Mouse (Mus musculus): ENCODE measurements around the gene Cyp4f39. TPM values are rescaled to one million over a fixed set of nuclear protein-coding genes. Genes with fewer than 3 reads are reported as not detected.

The Cyp4f39 gene
- polyA plus RNA-seq, 2 experiments: 5.5 to 14.0 TPM

DNA sequence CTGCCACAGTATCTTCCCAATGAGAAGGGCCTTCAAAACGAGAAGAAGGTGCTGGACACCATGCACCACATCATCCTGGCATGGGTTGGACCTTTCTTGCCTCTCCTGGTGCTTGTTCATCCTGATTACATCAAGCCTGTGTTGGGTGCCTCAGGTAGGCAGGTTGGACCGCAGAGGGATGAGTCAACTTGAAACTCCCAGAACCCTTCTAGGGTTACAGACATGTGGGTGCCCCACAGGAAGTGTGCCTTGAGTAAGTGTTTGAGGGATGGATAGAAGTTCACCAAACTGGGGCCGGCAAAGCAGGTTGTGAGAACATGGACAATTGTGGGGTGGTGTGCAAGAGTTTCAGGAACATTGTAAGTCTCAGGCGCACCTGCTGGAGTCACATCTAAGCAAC is 18.3 kb downstream of the Cyp4f39 start:
- H3K4me3 ChIP-seq (replicated peaks; ENCODE audit: low read length): no peak overlapping the region
- H3K27me3 ChIP-seq (ENCODE audit: control insufficient read depth, insufficient read depth, low read length): no peaks in the 10 kb centered on the region
- ATAC-seq (ENCODE audit: low FRiP score, low read depth) (no peak), DNase-seq (ENCODE audit: low spot score) (no peak)
- no peak overlapping the region for H3K27ac ChIP-seq (replicated peaks; ENCODE audit: low read depth, low read length)
- H3K9me3 ChIP-seq (ENCODE audit: control insufficient read depth, low read length): no peaks in the 10 kb centered on the region
- H3K36me3 ChIP-seq (ENCODE audit: control insufficient read depth, insufficient read depth, low read length): no peaks in the 10 kb centered on the region
- no peak overlapping the region for H3K4me2 ChIP-seq (replicated peaks; ENCODE audit: low read depth, low read length, severe bottlenecking)
- no peak overlapping the region for H3K9ac ChIP-seq (ENCODE audit: low read depth, low read length, severe bottlenecking)
- no peaks in the 10 kb centered on the region for H3K4me1 ChIP-seq (ENCODE audit: control insufficient read depth, insufficient read depth, low read length)
- TF ChIP-seq POLR2A (IDR thresholded peaks at IDR 0.05; ENCODE audit: borderline replicate concordance, extremely low read depth, insufficient read depth, insufficient read length): no peak
- WGBS: 80% methylated on average over 4 of the region's 4 CpGs

DNA sequence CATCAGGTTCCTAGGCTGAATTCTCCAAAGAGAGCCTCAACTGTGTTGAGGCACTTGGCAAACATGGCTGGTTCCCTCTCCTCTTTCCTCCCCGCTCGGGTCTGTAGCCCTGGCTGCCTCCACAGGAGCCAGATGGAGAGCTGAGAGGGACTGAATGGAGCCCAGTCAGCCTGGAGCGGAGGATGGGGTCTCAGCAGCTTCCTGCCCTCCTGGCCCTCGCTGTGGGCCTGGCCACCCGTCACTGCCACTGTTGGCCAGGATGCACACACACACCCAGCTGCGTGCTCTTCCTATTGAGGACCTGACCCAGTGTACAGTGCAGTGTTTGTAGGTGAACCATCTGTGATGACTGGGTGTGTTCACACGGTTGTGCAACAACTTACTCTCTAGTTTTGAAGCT is 19.7 kb downstream of the Cyp4f39 start:
- Histone ChIP-seq H3K27ac (replicated peaks; ENCODE audit: low read depth, low read length) (no peak overlapping the region), H3K36me3 (ENCODE audit: control insufficient read depth, insufficient read depth, low read length) (no peaks in the 10 kb centered on the region), H3K4me1 (ENCODE audit: control insufficient read depth, insufficient read depth, low read length) (no peaks in the 10 kb centered on the region), H3K27me3 (ENCODE audit: control insufficient read depth, insufficient read depth, low read length) (no peaks in the 10 kb centered on the region), H3K4me3 (replicated peaks; ENCODE audit: low read length) (no peak overlapping the region), H3K9me3 (ENCODE audit: control insufficient read depth, low read length) (no peaks in the 10 kb centered on the region), H3K9ac (ENCODE audit: low read depth, low read length, severe bottlenecking) (no peak overlapping the region), H3K4me2 (replicated peaks; ENCODE audit: low read depth, low read length, severe bottlenecking) (no peak overlapping the region)
- no peak for DNase-seq (ENCODE audit: low spot score)
- TF ChIP-seq POLR2A (IDR thresholded peaks at IDR 0.05; ENCODE audit: borderline replicate concordance, extremely low read depth, insufficient read depth, insufficient read length): no peak
- ATAC-seq (ENCODE audit: low FRiP score, low read depth): no peak
- WGBS: 61% methylated on average over 7 of the region's 7 CpGs

DNA sequence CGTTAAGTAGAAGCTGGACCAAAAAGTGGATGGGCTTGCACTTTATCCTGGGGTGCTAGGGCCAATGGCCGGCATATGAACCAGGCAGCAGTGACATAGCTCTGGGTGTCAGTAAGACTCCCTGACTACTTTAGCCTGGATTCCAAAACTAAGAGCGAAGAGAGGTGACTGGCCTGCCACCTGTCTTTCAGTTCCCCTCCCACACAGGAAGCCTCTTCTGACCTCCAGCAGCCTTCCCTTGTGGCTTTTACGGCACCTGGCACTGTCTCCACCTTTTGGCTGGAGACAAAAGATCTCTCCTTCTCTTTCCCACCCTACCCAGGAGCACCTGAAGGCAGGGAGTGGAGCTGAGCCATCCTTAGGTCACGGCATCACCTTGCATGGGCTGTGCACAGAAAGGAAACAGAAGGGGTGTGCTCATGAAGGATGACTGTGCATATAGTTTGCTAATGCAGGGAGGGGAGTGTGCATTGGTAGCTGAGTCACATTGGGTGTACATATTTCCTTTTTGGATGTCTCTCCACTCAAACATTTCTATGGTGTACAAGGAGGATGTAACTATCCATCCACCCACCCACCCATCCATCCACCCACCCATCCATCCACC is 22.5 kb downstream of the Cyp4f39 start:
- H3K4me2 ChIP-seq (replicated peaks; ENCODE audit: low read depth, low read length, severe bottlenecking): no peak overlapping the region
- no peak overlapping the region for H3K4me3 ChIP-seq (replicated peaks; ENCODE audit: low read length)
- no peaks in the 10 kb centered on the region for H3K9me3 ChIP-seq (ENCODE audit: control insufficient read depth, low read length)
- H3K36me3 ChIP-seq (ENCODE audit: control insufficient read depth, insufficient read depth, low read length): no peaks in the 10 kb centered on the region
- DNase-seq (ENCODE audit: low spot score) (no peak), ATAC-seq (ENCODE audit: low FRiP score, low read depth) (no peak)
- no peak overlapping the region for H3K9ac ChIP-seq (ENCODE audit: low read depth, low read length, severe bottlenecking)
- no peaks in the 10 kb centered on the region; the same call in 1 of the 2 replicates for H3K27me3 ChIP-seq (ENCODE audit: control insufficient read depth, insufficient read depth, low read length)
- 78% methylated on average over 5 of the region's 5 CpGs for WGBS
- H3K4me1 ChIP-seq (ENCODE audit: control insufficient read depth, insufficient read depth, low read length): no peaks in the 10 kb centered on the region
- no peak for TF ChIP-seq POLR2A (IDR thresholded peaks at IDR 0.05; ENCODE audit: borderline replicate concordance, extremely low read depth, insufficient read depth, insufficient read length)
- H3K27ac ChIP-seq (replicated peaks; ENCODE audit: low read depth, low read length): no peak overlapping the region

DNA sequence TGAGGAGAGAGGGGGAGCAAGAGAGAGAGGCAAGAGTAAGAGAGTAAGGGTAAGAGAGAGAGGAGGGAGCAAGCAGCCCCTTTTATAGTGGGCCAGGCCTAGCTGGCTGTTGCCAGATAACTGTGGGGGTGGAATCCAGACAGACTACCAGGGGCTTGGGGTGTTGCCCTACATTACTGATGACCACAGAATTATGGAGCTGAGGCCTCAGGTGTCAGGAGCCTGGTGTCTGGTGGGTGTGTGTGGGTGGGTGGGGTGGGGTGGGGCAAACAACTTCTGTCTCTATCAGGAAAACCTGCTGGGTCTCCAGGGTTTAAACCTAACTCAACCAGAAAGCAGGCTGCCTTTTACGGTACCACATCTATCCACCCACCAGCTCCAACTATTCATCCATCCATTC is 24.7 kb downstream of the Cyp4f39 start:
- Histone ChIP-seq H3K4me1 (ENCODE audit: control insufficient read depth, insufficient read depth, low read length) (no peaks in the 10 kb centered on the region), H3K27me3 (ENCODE audit: control insufficient read depth, insufficient read depth, low read length) (no peaks in the 10 kb centered on the region; the same call in 1 of the 2 replicates), H3K9ac (ENCODE audit: low read depth, low read length, severe bottlenecking) (no peak overlapping the region), H3K4me3 (replicated peaks; ENCODE audit: low read length) (no peak overlapping the region), H3K9me3 (ENCODE audit: control insufficient read depth, low read length) (no peaks in the 10 kb centered on the region), H3K27ac (replicated peaks; ENCODE audit: low read depth, low read length) (no peak overlapping the region), H3K4me2 (replicated peaks; ENCODE audit: low read depth, low read length, severe bottlenecking) (no peak overlapping the region), H3K36me3 (ENCODE audit: control insufficient read depth, insufficient read depth, low read length) (no peaks in the 10 kb centered on the region)
- 100% methylated on average over 1 of the region's 1 CpGs for WGBS
- no peak for DNase-seq (ENCODE audit: low spot score)
- no peak for TF ChIP-seq POLR2A (IDR thresholded peaks at IDR 0.05; ENCODE audit: borderline replicate concordance, extremely low read depth, insufficient read depth, insufficient read length)
- no peak for ATAC-seq (ENCODE audit: low FRiP score, low read depth)

DNA sequence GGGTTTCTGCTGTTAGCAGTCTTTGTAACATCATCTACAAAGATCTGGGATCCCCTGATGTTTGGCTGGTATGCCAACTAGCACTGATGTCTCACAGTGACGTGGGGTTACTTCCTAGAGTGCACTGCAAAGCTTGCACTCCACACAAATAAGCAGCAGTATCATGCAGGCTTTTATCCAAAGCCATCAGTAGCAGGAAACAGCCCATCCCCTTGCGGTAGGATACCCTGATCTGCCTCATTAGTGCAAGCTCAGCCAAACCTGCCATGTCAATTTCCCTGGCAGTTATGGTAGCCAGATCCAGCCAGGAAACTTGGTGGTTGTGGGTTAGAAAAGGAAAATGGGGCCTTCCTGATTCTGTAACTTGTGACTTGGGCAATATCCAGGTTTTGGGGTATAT is 26.2 kb downstream of the Cyp4f39 start:
- Histone ChIP-seq H3K9ac (ENCODE audit: low read depth, low read length, severe bottlenecking) (no peak overlapping the region), H3K27me3 (ENCODE audit: control insufficient read depth, insufficient read depth, low read length) (no peaks in the 10 kb centered on the region; the same call in 1 of the 2 replicates), H3K4me3 (replicated peaks; ENCODE audit: low read length) (no peak overlapping the region), H3K36me3 (ENCODE audit: control insufficient read depth, insufficient read depth, low read length) (no peaks in the 10 kb centered on the region), H3K4me1 (ENCODE audit: control insufficient read depth, insufficient read depth, low read length) (0 out of 2 replicates have a peak, but pooled peaks cover 3% of the 10 kb centered on the region), H3K4me2 (replicated peaks; ENCODE audit: low read depth, low read length, severe bottlenecking) (no peak overlapping the region), H3K27ac (replicated peaks; ENCODE audit: low read depth, low read length) (no peak overlapping the region), H3K9me3 (ENCODE audit: control insufficient read depth, low read length) (no peaks in the 10 kb centered on the region)
- TF ChIP-seq POLR2A (IDR thresholded peaks at IDR 0.05; ENCODE audit: borderline replicate concordance, extremely low read depth, insufficient read depth, insufficient read length): no peak
- 58% methylated on average over 2 of the region's 2 CpGs for WGBS
- no peak for DNase-seq (ENCODE audit: low spot score)
- ATAC-seq (ENCODE audit: low FRiP score, low read depth): no peak
